Mouse (Mus musculus): Measurements from ENCODE around the gene Bicral.

The Bicral gene

GRCm38 (mm10) chr17:46763544-46763943 is 94.7 kb downstream of the Bicral start, which contains the start of gene Ptcra:
Gene Ptcra, minus strand, starts transcription at chr17:46763712.
- in situ Hi-C loops (cut with MboI, MseI): no loop called here

DNA sequence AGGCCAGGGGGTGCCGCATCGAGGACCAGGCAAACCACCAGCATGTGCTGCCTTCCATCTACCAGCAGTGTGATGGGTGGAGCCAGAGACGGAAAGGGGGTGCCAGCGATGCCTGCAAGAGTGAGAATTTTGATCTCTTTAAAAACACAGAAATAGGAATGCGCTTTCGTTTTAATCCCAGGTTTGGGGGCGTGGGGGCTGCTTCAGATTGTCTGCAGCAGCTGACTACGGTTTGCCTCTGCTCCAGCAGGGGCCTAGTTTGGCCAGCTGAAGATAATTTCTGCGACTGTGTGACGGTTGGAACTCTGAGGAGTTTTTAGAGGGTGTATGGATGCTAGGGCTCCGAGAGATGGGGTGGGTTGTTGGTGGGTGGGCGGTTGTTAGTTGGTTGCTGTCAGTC is 99.5 kb downstream of the Bicral start:
- in situ Hi-C loops (cut with MboI, MseI): no loop called here

GRCm38 (mm10) chr17:46751794-46752556 is 106.3 kb downstream of the Bicral start, which contains the start of gene Cnpy3:
Gene Cnpy3, minus strand, starts transcription at chr17:46752214.
- in situ Hi-C loops (cut with MboI, MseI): no loop called here

GRCm38 (mm10) chr17:46751056-46751793 is 107.1 kb downstream of the Bicral start:
- in situ Hi-C loops (cut with MboI, MseI): no loop called here

DNA sequence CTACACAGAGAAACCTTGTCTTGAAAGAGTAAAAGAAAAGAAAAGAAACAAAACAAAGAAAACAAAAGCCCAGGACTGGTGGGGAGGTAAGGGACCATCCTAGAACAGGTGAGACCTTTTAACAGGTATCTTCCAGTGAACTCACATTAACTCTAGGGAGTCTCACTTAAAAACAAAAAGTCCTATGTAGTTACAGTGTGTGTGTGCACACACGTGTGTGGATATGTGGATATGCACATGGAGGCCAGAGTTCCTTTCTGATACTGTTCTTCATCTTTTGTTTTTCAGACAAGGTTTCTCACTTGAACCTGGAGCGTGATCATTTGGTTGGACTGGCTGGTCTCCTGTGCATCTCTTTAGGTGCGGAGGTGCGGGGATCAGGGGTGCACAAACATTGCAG is 107.7 kb downstream of the Bicral start:
- in situ Hi-C loops (cut with MboI, MseI): no loop called here

- in situ Hi-C loops (cut with MboI, MseI): no loop called here
Measured at GRCm38 (mm10) chr17:46749282-46749681, 109.0 kb downstream of the Bicral start.

Data from regulatory T cell (primary cell).